Mouse (Mus musculus): ENCODE measurements at regions not wholly inside any gene's neighbourhood (a gene's known extent, or its start where the extent isn't known, plus 50 kb on each side); places are given as distances from the start of the nearest gene placed in this dataset.

DNA sequence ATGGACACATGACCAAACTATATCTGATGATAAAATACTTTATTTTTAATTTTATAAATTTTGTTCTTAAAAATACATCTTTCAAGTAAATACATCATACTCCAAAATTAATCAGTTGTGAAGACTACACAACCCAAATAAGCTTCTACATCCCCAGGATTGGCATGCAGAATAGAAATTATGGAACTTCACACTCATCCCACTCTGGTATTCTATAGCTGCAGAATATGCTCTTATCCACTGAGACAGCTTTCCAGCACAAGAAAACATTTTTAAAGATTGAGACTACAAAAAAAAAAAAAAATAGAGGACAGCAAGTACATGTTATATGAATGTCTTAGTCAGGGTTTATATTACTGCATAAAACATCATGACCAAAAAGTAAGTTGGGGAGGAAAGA is 94.4 kb downstream of the Gm11232 start:
- Histone ChIP-seq H3K4me1 (replicated peaks; ENCODE audit: control insufficient read depth, insufficient read depth, low read length) (no peaks in the 10 kb centered on the region), H3K4me2 (replicated peaks) (no peak overlapping the region), H3K9ac (no peak overlapping the region), H3K9me3 (ENCODE audit: control insufficient read depth, low read length) (no peaks in the 10 kb centered on the region), H3K36me3 (replicated peaks; ENCODE audit: control insufficient read depth, insufficient read depth) (no peaks in the 10 kb centered on the region), H3K27ac (no peak overlapping the region), H3K4me3 (replicated peaks; ENCODE audit: low read length) (no peak overlapping the region), H3K27me3 (ENCODE audit: control insufficient read depth, insufficient read depth, low read length) (no peaks in the 10 kb centered on the region)
- no peak for ATAC-seq (ENCODE audit: low FRiP score)
- no peak for DNase-seq (ENCODE audit: low spot score)

- no peak for DNase-seq (ENCODE audit: low spot score)
- Histone ChIP-seq H3K9ac (no peak overlapping the region), H3K4me2 (replicated peaks) (no peak overlapping the region), H3K9me3 (ENCODE audit: control insufficient read depth, low read length) (no peaks in the 10 kb centered on the region), H3K4me3 (replicated peaks; ENCODE audit: low read length) (no peak overlapping the region), H3K27ac (no peak overlapping the region), H3K36me3 (replicated peaks; ENCODE audit: control insufficient read depth, insufficient read depth) (no peaks in the 10 kb centered on the region), H3K4me1 (replicated peaks; ENCODE audit: control insufficient read depth, insufficient read depth, low read length) (no peaks in the 10 kb centered on the region), H3K27me3 (ENCODE audit: control insufficient read depth, insufficient read depth, low read length) (no peaks in the 10 kb centered on the region)
- 95% methylated on average over 10 of the region's 10 CpGs for WGBS
- ATAC-seq (ENCODE audit: low FRiP score), result no peak
Observed at GRCm38 (mm10) chr4:71640521-71640920, 117.2 kb downstream of the Gm11232 start.

DNA sequence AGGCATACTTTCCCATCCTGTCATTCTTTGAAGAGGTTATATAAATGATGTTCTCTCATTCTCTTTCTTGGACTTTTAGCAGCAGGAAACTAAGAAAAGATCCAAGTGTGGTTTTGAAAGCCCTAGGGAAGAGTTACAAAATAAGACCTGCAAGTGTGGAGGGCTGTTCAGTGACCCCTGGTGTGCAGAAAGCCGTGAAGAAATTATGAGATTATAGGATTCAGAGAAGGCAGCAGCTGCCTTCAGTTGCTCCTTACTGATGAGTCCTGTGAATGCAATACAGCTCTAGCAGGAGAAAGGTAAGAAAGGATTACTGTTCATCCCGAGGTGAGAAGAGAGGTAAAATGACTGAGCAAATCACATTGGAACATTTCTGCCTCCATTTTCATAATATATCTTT is 130.7 kb downstream of the Gm11232 start:
- no peak overlapping the region for H3K9ac ChIP-seq
- WGBS, result 21% methylated on average over 2 of the region's 2 CpGs
- no peak overlapping the region for H3K4me2 ChIP-seq (replicated peaks)
- DNase-seq (ENCODE audit: low spot score) (no peak), ATAC-seq (ENCODE audit: low FRiP score) (no peak)
- no peak overlapping the region for H3K27ac ChIP-seq
- H3K4me1 ChIP-seq (replicated peaks; ENCODE audit: control insufficient read depth, insufficient read depth, low read length), result no peaks in the 10 kb centered on the region
- no peaks in the 10 kb centered on the region for H3K36me3 ChIP-seq (replicated peaks; ENCODE audit: control insufficient read depth, insufficient read depth)
- H3K4me3 ChIP-seq (replicated peaks; ENCODE audit: low read length), result no peak overlapping the region
- no peaks in the 10 kb centered on the region for H3K27me3 ChIP-seq (ENCODE audit: control insufficient read depth, insufficient read depth, low read length)
- H3K9me3 ChIP-seq (ENCODE audit: control insufficient read depth, low read length), result 0 out of 2 replicates have a peak, but pooled peaks cover 4% of the 10 kb centered on the region

GRCm38 (mm10) chr4:71626626-71627025 is 131.1 kb downstream of the Gm11232 start:
- DNase-seq (ENCODE audit: low spot score) (no peak), ATAC-seq (ENCODE audit: low FRiP score) (no peak)
- H3K4me1 ChIP-seq (replicated peaks; ENCODE audit: control insufficient read depth, insufficient read depth, low read length), result no peaks in the 10 kb centered on the region

GRCm38 (mm10) chr4:71624771-71625170 is 133.0 kb downstream of the Gm11232 start:
- Histone ChIP-seq H3K36me3 (replicated peaks; ENCODE audit: control insufficient read depth, insufficient read depth) (no peaks in the 10 kb centered on the region), H3K9ac (no peak overlapping the region), H3K27me3 (ENCODE audit: control insufficient read depth, insufficient read depth, low read length) (no peaks in the 10 kb centered on the region), H3K9me3 (ENCODE audit: control insufficient read depth, low read length) (peaks cover 10% of the 10 kb centered on the region; the same call in 1 of the 2 replicates), H3K4me2 (replicated peaks) (no peak overlapping the region), H3K4me1 (replicated peaks; ENCODE audit: control insufficient read depth, insufficient read depth, low read length) (no peaks in the 10 kb centered on the region), H3K4me3 (replicated peaks; ENCODE audit: low read length) (no peak overlapping the region), H3K27ac (no peak overlapping the region)
- no peak for ATAC-seq (ENCODE audit: low FRiP score)
- WGBS, result 93% methylated on average over 2 of the region's 2 CpGs
- DNase-seq (ENCODE audit: low spot score), result no peak

More at GRCm38 (mm10) chr4:71626626-71627025, 131.1 kb downstream of the Gm11232 start:
- Histone ChIP-seq H3K27ac (no peak overlapping the region), H3K9ac (no peak overlapping the region), H3K27me3 (ENCODE audit: control insufficient read depth, insufficient read depth, low read length) (no peaks in the 10 kb centered on the region), H3K4me3 (replicated peaks; ENCODE audit: low read length) (no peak overlapping the region), H3K36me3 (replicated peaks; ENCODE audit: control insufficient read depth, insufficient read depth) (no peaks in the 10 kb centered on the region), H3K4me2 (replicated peaks) (no peak overlapping the region), H3K9me3 (ENCODE audit: control insufficient read depth, low read length) (peaks cover 6% of the 10 kb centered on the region; the same call in 1 of the 2 replicates)
- 9% methylated on average over 1 of the region's 1 CpGs for WGBS

GRCm38 (mm10) chr4:71613720-71614119 is 144.0 kb downstream of the Gm11232 start:
- no peak for ATAC-seq (ENCODE audit: low FRiP score)
- no peak for DNase-seq (ENCODE audit: low spot score)
- H3K9me3 ChIP-seq (ENCODE audit: control insufficient read depth, low read length), result 0 out of 2 replicates have a peak, but pooled peaks cover 4% of the 10 kb centered on the region

GRCm38 (mm10) chr4:71585880-71586279 is 171.9 kb downstream of the Gm11232 start:
- H3K27ac ChIP-seq, result no peak overlapping the region
- H3K9ac ChIP-seq, result no peak overlapping the region
- no peaks in the 10 kb centered on the region for H3K27me3 ChIP-seq (ENCODE audit: control insufficient read depth, insufficient read depth, low read length)
- H3K4me3 ChIP-seq (replicated peaks; ENCODE audit: low read length), result no peak overlapping the region
- no peaks in the 10 kb centered on the region for H3K4me1 ChIP-seq (replicated peaks; ENCODE audit: control insufficient read depth, insufficient read depth, low read length)
- H3K36me3 ChIP-seq (replicated peaks; ENCODE audit: control insufficient read depth, insufficient read depth), result no peaks in the 10 kb centered on the region
- H3K4me2 ChIP-seq (replicated peaks), result no peak overlapping the region
- 77% methylated on average over 2 of the region's 2 CpGs for WGBS
- DNase-seq (ENCODE audit: low spot score) (no peak), ATAC-seq (ENCODE audit: low FRiP score) (peak; percentile 40; the same call in 1 of the 2 replicates)
- H3K9me3 ChIP-seq (ENCODE audit: control insufficient read depth, low read length), result no peaks in the 10 kb centered on the region

More at GRCm38 (mm10) chr4:71613720-71614119, 144.0 kb downstream of the Gm11232 start:
- no peak overlapping the region for H3K9ac ChIP-seq
- H3K27ac ChIP-seq, result no peak overlapping the region
- no peaks in the 10 kb centered on the region for H3K4me1 ChIP-seq (replicated peaks; ENCODE audit: control insufficient read depth, insufficient read depth, low read length)
- no peak overlapping the region for H3K4me2 ChIP-seq (replicated peaks)
- no peaks in the 10 kb centered on the region for H3K36me3 ChIP-seq (replicated peaks; ENCODE audit: control insufficient read depth, insufficient read depth)
- no peak overlapping the region for H3K4me3 ChIP-seq (replicated peaks; ENCODE audit: low read length)
- no peaks in the 10 kb centered on the region for H3K27me3 ChIP-seq (ENCODE audit: control insufficient read depth, insufficient read depth, low read length)
- 75% methylated on average over 1 of the region's 1 CpGs for WGBS

GRCm38 (mm10) chr4:71560656-71561055 is 197.1 kb downstream of the Gm11232 start:
- Histone ChIP-seq H3K4me3 (replicated peaks; ENCODE audit: low read length) (no peak overlapping the region), H3K36me3 (replicated peaks; ENCODE audit: control insufficient read depth, insufficient read depth) (no peaks in the 10 kb centered on the region), H3K27me3 (ENCODE audit: control insufficient read depth, insufficient read depth, low read length) (no peaks in the 10 kb centered on the region), H3K9me3 (ENCODE audit: control insufficient read depth, low read length) (no peaks in the 10 kb centered on the region), H3K4me1 (replicated peaks; ENCODE audit: control insufficient read depth, insufficient read depth, low read length) (no peaks in the 10 kb centered on the region), H3K27ac (no peak overlapping the region), H3K9ac (no peak overlapping the region), H3K4me2 (replicated peaks) (no peak overlapping the region)
- DNase-seq (ENCODE audit: low spot score) (no peak), ATAC-seq (ENCODE audit: low FRiP score) (no peak)
- WGBS, result 83% methylated on average over 5 of the region's 5 CpGs

DNA sequence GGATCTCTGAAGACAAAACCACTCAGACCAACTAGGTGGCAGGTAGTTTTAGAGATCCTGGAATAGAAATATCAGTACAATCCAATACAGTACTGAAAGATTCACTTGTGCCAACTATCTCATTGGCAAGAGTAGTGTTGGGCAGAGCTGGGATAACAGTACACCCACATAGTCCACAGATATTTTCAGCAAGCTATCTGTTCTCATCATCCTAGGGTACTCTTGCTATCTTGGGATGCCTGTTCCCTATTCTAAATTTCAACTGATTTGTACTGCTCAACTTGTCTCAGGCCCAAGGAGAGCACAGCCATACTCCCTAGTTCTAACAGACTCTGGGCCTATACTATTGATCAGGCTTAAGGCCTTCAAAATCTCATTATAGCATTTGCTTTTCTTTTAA is 218.6 kb downstream of the Gm11232 start:
- Histone ChIP-seq H3K9ac (no peak overlapping the region), H3K36me3 (replicated peaks; ENCODE audit: control insufficient read depth, insufficient read depth) (no peaks in the 10 kb centered on the region), H3K4me1 (replicated peaks; ENCODE audit: control insufficient read depth, insufficient read depth, low read length) (no peaks in the 10 kb centered on the region), H3K4me3 (replicated peaks; ENCODE audit: low read length) (no peak overlapping the region), H3K4me2 (replicated peaks) (no peak overlapping the region), H3K27me3 (ENCODE audit: control insufficient read depth, insufficient read depth, low read length) (no peaks in the 10 kb centered on the region), H3K27ac (no peak overlapping the region), H3K9me3 (ENCODE audit: control insufficient read depth, low read length) (no peaks in the 10 kb centered on the region)
- DNase-seq (ENCODE audit: low spot score) (no peak), ATAC-seq (ENCODE audit: low FRiP score) (no peak)

DNA sequence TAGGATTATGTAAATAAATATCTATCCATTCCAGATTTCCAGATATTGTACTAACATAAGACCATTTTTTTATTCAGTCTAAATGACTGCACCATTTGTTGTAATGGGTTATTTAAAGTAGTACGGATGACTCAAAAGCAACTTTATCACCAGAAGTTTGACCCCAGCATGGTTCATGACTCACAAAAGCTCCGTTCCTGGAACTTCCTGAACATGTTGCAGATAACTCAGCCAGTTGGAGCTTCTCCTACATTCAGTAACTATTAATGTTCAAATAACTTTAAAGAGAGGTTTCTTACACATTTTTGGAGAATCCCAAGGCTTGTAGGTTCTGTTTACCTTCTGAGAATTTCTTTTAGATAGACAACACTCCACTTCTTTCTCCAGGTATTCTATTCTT is 219.8 kb downstream of the Gm11232 start:
- 84% methylated on average over 2 of the region's 2 CpGs for WGBS
- H3K9ac ChIP-seq, result no peak overlapping the region
- no peaks in the 10 kb centered on the region for H3K27me3 ChIP-seq (ENCODE audit: control insufficient read depth, insufficient read depth, low read length)
- H3K9me3 ChIP-seq (ENCODE audit: control insufficient read depth, low read length), result no peaks in the 10 kb centered on the region
- H3K4me3 ChIP-seq (replicated peaks; ENCODE audit: low read length), result no peak overlapping the region
- no peak for DNase-seq (ENCODE audit: low spot score)
- no peak for ATAC-seq (ENCODE audit: low FRiP score)
- H3K4me2 ChIP-seq (replicated peaks), result no peak overlapping the region
- H3K27ac ChIP-seq, result no peak overlapping the region
- no peaks in the 10 kb centered on the region for H3K4me1 ChIP-seq (replicated peaks; ENCODE audit: control insufficient read depth, insufficient read depth, low read length)
- no peaks in the 10 kb centered on the region for H3K36me3 ChIP-seq (replicated peaks; ENCODE audit: control insufficient read depth, insufficient read depth)

Data from hindbrain, embryonic 14.5 days (tissue).